Mouse (Mus musculus) embryonic fibroblast, embryonic 13.5 days (primary cell): ENCODE measurements at regions not wholly inside any gene's neighbourhood (a gene's known extent, or its start where the extent isn't known, plus 50 kb on each side); places are given as distances from the start of the nearest gene placed in this dataset.

ENCODE experiments used
- CTCF ChIP-seq: IDR thresholded peaks from 2 replicates; pipeline ENCODE4 v1.5.1; 2011; ENCODE audit warnings: mild to moderate bottlenecking, control low read depth, low read length, moderate library complexity, borderline replicate concordance; ENCODE audit not compliant: insufficient read depth
- POLR2A ChIP-seq: IDR thresholded peaks from 2 replicates; pipeline ENCODE4 v1.6.1; 2011; ENCODE audit warnings: low read depth, mild to moderate bottlenecking, control low read depth, low read length, moderate library complexity

- no peak for TF ChIP-seq CTCF
- TF ChIP-seq POLR2A = no peak
These were observed 538.0 kb downstream of the Etv1 start for GRCm38 (mm10) chr12:39317229-39317628.
